Mouse (Mus musculus): Measurements from ENCODE around the gene Bri3bp. TPM values are rescaled to one million over a fixed set of nuclear protein-coding genes. Genes with fewer than 3 reads are reported as not detected.
"Not testable (repeated sequence)": the region's sequence is repeated elsewhere in the genome, so short reads cannot be mapped to it uniquely, and the experiment has no call there.

Bri3bp gene
- polyA plus RNA-seq, 1 experiment from 2014 or later: 35.6 TPM

DNA sequence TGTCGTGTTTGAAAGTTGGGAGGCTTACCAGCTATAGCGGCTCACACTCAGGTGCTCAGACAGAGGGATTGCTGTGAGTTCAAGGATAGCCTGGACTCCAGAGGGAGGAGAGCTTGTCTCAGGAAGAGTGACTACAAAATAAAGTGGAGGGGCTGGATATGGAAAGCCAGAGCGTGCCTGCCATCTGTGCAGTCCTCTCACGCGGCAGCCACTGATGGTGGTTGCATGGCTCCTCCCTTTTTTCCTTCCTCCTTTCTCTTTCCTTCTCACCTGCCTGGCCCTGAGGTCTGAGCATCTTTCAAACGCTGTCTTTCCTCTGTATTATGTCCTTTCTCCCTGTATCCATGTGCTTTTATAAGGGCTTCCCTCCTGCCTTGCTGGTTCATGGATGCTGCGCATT lies 36.7 kb downstream of the Bri3bp start:
- Histone ChIP-seq H3K9ac (no peak overlapping the region), H3K4me2 (no peak overlapping the region), H3K4me3 (no peak overlapping the region), H3K27ac (no peak overlapping the region), H3K27me3 (no peaks in the 10 kb centered on the region), H3K4me1 (peaks cover 22% of the 10 kb centered on the region), H3K36me3 (peaks cover 4% of the 10 kb centered on the region; the same call in 1 of the 2 replicates), H3K9me3 (no peaks in the 10 kb centered on the region)
- ATAC-seq (ENCODE audit: borderline replicate concordance, extremely low read depth, low FRiP score, low TSS enrichment): no peak
- WGBS: 79% methylated on average over 7 of the region's 7 CpGs

DNA sequence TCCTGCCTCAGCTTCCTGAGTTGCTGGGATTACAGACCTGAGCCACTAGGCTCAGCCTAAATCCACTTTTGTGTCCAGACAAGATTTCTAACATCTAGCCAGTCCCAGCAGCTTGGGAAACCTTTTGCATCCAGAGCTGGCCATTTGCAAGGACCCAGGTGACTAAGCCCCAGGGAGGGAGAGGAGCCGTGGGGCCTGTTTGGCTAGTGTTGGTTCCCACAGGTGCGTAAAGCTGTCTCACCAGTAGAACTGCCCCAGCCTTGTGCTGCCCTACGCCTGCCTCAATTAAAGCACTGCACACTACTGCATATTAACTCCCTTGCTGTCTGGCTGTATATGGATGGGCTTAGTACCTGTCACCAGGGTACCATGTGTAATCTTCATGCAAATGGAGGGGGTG lies 38.0 kb downstream of the Bri3bp start:
- 84% methylated on average over 3 of the region's 3 CpGs for WGBS
- no peak overlapping the region for H3K4me2 ChIP-seq
- H3K4me1 ChIP-seq: peaks cover 22% of the 10 kb centered on the region
- H3K9me3 ChIP-seq: no peaks in the 10 kb centered on the region
- no peaks in the 10 kb centered on the region for H3K27me3 ChIP-seq
- no peak overlapping the region for H3K4me3 ChIP-seq
- peaks cover 10% of the 10 kb centered on the region for H3K36me3 ChIP-seq
- no peak overlapping the region for H3K9ac ChIP-seq
- ATAC-seq (ENCODE audit: borderline replicate concordance, extremely low read depth, low FRiP score, low TSS enrichment): no peak
- no peak overlapping the region for H3K27ac ChIP-seq

DNA sequence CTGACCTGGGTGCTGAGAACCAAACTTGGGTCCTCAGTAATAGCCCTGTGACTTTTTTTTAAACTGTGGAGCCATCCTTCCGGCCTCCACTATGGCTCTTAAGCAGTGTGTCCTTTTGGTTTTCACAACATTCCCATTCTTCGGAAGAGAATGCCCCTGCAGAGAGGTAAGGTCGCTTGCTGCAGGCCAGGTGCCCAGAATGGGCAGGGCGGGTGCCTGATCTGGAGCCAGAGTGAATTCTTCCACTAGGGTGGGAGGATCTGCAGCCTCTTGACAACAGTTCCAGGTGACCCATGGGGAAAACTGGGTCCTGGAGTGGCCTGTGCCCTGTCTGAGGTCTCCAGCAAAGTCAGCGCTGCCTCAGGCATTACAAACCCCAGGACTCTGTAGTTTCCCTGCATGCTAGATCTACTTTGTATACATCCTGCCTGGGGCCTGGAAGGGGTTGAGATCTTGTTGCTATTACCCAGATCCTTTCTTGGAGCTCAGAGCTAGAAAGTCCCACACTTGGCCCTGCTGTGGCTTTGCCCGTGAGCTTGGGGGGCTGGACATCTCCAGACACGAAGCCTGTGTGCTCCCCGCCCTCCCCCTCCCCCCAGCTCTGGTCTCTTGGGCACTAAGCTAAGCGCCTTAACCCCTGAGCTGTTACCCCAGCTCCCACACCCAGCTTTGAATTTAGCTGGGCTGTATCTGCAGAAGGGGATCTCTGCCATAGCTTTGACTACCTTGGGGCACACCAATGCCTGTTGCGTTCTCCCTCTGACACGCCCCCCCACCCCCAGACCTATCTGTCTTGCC lies 39.3 kb downstream of the Bri3bp start:
- ATAC-seq (ENCODE audit: borderline replicate concordance, extremely low read depth, low FRiP score, low TSS enrichment): no peak
- Histone ChIP-seq H3K9me3 (no peaks in the 10 kb centered on the region), H3K9ac (no peak overlapping the region), H3K27ac (no peak overlapping the region), H3K4me3 (no peak overlapping the region), H3K27me3 (no peaks in the 10 kb centered on the region), H3K4me1 (peaks cover 22% of the 10 kb centered on the region), H3K36me3 (peaks cover 15% of the 10 kb centered on the region), H3K4me2 (no peak overlapping the region)
- 73% methylated on average over 11 of the region's 11 CpGs for WGBS

DNA sequence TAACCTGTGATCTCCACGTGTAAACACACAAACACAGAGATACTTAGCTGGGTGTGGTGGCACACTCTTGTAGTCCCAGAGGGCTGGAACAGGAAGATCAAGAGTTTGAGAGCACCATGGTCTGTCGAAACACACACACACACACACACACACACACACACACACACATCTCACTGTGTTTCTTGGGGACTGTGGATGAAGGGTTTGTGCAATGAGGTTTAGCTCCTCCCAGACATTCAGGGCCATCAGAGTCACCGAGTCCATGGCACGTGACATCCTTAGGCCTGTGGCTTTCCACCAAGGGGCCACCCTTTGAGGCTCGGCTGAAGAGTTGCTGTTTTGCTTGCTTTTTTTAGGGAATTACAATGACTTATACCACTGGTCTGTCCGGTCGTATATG lies 41.1 kb downstream of the Bri3bp start:
- no peaks in the 10 kb centered on the region for H3K9me3 ChIP-seq
- no peak overlapping the region for H3K27ac ChIP-seq
- peaks cover 6% of the 10 kb centered on the region for H3K4me1 ChIP-seq
- peaks cover 15% of the 10 kb centered on the region for H3K36me3 ChIP-seq
- no peak overlapping the region for H3K4me2 ChIP-seq
- no peaks in the 10 kb centered on the region for H3K27me3 ChIP-seq
- H3K9ac ChIP-seq: no peak overlapping the region
- 89% methylated on average over 7 of the region's 7 CpGs for WGBS
- no peak for ATAC-seq (ENCODE audit: borderline replicate concordance, extremely low read depth, low FRiP score, low TSS enrichment)
- no peak overlapping the region for H3K4me3 ChIP-seq

DNA sequence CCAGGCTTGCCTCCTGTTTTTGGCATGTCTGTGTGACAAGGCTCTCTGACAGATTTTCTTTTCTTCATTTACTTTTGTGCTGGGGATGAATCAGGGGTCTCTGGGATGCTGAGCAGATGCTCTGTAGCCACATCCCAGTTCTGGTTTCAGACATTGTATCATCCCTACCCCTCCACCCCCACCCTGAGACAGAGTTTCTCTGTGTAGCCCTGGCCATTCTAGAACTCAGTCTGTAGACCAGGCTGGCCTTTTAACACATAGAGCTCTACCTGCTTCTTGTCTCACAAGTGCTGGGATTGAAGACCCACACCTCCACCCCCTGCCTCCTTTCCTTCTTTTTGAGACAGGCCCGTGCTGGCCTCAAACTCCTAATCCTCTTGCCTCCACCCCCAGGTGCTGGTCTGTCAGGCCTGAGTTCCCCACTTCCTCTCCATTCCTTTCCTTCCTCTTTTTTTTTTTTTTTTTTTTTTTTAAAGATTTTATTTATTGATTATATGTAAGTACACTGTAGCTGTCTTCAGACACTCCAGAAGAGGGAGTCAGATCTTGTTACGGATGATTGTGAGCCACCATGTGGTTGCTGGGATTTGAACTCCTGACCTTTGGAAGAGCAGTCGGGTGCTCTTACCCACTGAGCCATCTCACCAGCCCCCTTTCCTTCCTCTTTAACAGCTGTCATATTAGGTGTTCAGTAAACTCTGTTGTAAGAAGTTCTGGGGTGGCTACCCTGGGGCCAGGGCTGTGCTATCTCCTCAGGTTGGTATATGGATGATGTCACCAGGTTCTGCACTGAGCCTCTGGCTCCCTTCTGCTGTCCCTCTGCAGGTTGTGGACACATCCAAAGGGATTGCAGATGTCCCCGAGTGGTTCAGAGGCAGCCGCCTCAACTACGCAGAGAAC lies 42.6 kb downstream of the Bri3bp start:
- ATAC-seq (ENCODE audit: borderline replicate concordance, extremely low read depth, low FRiP score, low TSS enrichment): no peak
- H3K4me1 ChIP-seq: no peaks in the 10 kb centered on the region
- H3K4me2 ChIP-seq: no peak overlapping the region
- WGBS: 80% methylated on average over 6 of the region's 6 CpGs
- peaks cover 15% of the 10 kb centered on the region for H3K36me3 ChIP-seq
- H3K4me3 ChIP-seq: no peak overlapping the region
- no peak overlapping the region for H3K27ac ChIP-seq
- no peak overlapping the region for H3K9ac ChIP-seq
- no peaks in the 10 kb centered on the region for H3K27me3 ChIP-seq
- H3K9me3 ChIP-seq: no peaks in the 10 kb centered on the region

DNA sequence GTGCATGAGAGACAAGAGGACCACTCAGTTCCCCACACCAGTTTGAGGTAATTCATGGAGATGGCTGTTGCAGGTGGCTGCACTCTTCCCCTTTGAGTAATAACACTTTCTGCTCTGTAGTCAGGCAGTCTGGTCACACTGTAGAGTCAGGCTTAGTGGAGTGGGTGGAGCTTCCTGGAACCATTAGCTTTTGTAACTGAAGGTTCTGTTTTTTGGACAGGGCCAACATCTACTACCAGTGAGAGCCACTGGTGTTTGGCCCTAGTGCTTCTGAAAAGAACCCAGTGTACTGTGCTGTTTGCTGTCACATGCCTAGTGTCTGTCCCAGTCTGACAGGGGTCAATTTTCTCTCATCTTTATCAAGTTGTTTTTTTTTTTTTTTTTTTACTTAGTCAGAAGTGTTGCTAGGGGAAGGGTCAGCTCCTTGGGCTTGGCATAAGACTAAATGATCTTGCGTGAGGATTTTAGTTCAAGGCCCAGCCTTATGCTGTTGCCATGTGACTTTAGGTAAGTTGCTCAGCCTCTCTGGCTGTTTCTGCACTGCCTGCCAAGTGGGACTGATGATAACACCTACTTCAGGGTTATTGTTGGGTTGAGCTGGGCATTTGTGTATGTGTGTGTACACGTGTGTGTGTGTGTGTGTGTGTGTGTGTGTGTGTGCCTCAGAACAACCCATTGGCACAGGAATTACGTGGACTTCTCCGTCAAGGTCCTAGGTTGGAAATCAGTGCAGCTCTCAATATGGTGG lies 43.8 kb downstream of the Bri3bp start:
- WGBS: 86% methylated on average over 4 of the region's 4 CpGs
- no peaks in the 10 kb centered on the region for H3K27me3 ChIP-seq
- no peaks in the 10 kb centered on the region for H3K4me1 ChIP-seq
- H3K4me3 ChIP-seq: no peak overlapping the region
- H3K36me3 ChIP-seq: peaks cover 18% of the 10 kb centered on the region
- H3K27ac ChIP-seq: no peak overlapping the region
- no peak overlapping the region for H3K4me2 ChIP-seq
- H3K9ac ChIP-seq: no peak overlapping the region
- ATAC-seq (ENCODE audit: borderline replicate concordance, extremely low read depth, low FRiP score, low TSS enrichment): no peak
- H3K9me3 ChIP-seq: no peaks in the 10 kb centered on the region

DNA sequence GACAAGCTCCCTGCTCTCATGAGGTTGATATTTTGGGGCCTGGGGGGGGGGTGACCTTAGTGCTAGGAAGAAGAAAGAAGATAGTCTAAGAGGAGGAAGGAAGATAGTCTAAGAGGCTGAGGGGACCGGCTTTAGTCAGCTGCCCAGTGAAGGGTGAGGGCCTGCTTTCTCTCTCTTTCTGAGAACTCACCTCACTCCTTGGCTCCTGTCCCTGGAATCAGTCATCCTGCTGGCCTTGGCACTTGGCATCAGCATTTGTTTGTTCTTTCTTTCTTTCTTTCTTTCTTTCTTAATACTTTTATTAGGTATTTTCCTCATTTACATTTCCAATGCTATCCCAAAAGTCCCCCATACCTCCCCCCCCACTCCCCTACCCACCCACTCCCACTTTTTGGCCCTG lies 44.7 kb downstream of the Bri3bp start:
- no peak for ATAC-seq (ENCODE audit: borderline replicate concordance, extremely low read depth, low FRiP score, low TSS enrichment)
- Histone ChIP-seq H3K27me3 (no peaks in the 10 kb centered on the region), H3K4me3 (no peak overlapping the region), H3K9ac (no peak overlapping the region), H3K27ac (no peak overlapping the region), H3K4me1 (no peaks in the 10 kb centered on the region), H3K4me2 (no peak overlapping the region), H3K9me3 (no peaks in the 10 kb centered on the region), H3K36me3 (peaks cover 18% of the 10 kb centered on the region)
- WGBS: 100% methylated on average over 1 of the region's 1 CpGs

DNA sequence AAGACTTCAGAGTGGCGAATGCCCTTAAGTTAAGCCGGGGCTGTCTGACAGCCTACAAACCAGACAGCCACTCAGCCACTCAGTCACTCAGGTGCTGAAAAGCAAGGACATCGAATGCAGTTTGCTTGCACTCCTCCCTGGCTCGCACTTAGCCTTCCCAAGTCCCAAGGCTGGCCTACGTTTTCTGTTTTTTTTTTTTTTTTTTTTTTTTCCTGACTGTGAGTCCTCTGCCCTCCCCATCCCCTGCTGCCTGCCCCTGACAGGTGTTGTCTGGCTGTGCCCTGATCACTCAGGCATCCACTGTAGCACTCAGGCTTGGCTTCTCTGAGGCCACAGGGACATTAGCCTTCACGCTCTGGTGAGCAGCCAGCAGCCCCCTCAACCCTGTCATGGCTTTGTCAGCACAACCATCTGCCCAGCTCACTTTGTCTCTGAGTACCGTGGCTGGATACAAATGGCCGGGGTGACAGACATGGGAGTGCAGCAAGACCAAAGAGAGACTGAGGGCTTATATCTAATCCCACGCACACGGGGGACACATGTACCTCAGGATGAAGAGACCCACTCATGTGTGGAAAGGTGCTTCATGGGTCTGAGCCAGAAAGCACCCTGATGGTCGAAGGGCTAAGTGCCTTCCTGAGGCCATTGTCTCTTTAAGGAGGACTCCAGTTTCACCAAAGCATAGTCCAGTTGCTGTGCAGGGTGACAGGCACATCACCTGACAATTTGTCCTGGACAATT lies 46.2 kb downstream of the Bri3bp start:
- no peak overlapping the region for H3K9ac ChIP-seq
- H3K9me3 ChIP-seq: no peaks in the 10 kb centered on the region
- WGBS: 73% methylated on average over 11 of the region's 11 CpGs
- H3K4me1 ChIP-seq: no peaks in the 10 kb centered on the region
- no peaks in the 10 kb centered on the region for H3K27me3 ChIP-seq
- peaks cover 22% of the 10 kb centered on the region for H3K36me3 ChIP-seq
- H3K27ac ChIP-seq: no peak overlapping the region
- no peak for ATAC-seq (ENCODE audit: borderline replicate concordance, extremely low read depth, low FRiP score, low TSS enrichment)
- no peak overlapping the region for H3K4me3 ChIP-seq
- no peak overlapping the region for H3K4me2 ChIP-seq

DNA sequence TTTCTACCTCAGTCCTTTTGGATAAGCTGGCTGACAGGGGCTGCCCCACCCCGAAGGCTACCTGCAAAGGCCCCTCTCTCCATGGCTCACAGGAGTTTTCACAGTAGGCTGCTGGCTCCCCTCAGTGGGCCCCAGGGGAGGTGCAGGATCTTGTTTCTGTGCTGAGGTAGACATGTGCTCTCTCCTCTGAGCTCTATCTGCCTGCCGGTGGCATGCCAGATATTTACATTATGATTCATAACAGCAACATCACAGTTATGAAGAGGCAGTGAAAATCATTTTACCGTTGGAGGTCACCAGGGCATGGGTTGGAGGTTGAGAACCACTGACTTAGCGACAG lies 46.7 kb downstream of the Bri3bp start:
- H3K9me3 ChIP-seq: no peaks in the 10 kb centered on the region
- no peaks in the 10 kb centered on the region for H3K27me3 ChIP-seq
- H3K4me3 ChIP-seq: no peak overlapping the region
- no peak overlapping the region for H3K9ac ChIP-seq
- peaks cover 18% of the 10 kb centered on the region for H3K36me3 ChIP-seq
- ATAC-seq (ENCODE audit: borderline replicate concordance, extremely low read depth, low FRiP score, low TSS enrichment): no peak
- 51% methylated on average over 4 of the region's 4 CpGs for WGBS
- no peak overlapping the region for H3K27ac ChIP-seq
- no peaks in the 10 kb centered on the region for H3K4me1 ChIP-seq
- H3K4me2 ChIP-seq: no peak overlapping the region

DNA sequence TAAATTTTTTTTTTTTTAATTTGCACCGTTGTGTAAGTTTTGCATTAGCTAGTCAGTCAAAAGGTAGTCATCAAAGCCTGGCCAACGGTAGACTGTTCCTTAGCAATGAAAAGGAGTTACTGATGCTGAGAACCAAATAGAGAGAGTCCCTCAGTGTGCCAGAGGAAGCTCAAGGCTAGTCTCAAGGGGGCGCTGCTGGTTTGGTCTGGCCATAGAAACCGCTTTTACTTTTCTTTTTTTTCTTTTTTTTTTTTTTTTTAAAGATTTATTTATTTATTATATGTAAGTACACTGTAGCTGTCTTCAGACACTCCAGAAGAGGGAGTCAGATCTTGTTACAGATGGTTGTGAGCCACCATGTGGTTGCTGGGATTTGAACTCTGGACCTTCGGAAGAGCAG lies 47.6 kb downstream of the Bri3bp start:
- not testable (repeated sequence) for ATAC-seq (ENCODE audit: borderline replicate concordance, extremely low read depth, low FRiP score, low TSS enrichment); H3K4me3 ChIP-seq; H3K27ac ChIP-seq; H3K4me2 ChIP-seq; H3K4me1 ChIP-seq; H3K9ac ChIP-seq; H3K27me3 ChIP-seq; H3K9me3 ChIP-seq
- H3K36me3 ChIP-seq: peaks cover 14% of the 10 kb centered on the region; the same call in 1 of the 2 replicates
- 85% methylated on average over 5 of the region's 5 CpGs for WGBS

DNA sequence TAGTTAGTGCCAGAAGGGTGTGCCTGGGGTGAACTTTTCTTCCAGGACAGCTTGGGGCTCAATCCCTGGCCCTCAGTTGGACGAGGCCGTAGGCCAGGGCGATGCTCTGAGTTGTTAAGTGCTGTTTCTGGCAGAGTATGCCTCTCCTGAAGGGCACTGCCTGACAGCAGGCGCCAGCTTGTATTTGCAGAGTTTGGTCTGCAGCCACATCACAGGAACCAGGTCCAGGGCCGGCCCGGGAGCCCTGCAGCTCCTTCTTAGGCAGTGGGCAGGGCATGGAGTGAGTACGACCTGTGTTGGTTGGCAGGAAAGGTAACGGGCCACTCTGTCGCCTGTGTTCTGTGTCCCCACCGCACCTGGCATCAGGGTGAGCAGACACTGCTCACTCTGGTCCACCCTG lies 49.7 kb downstream of the Bri3bp start:
- Histone ChIP-seq H3K27ac (no peak overlapping the region), H3K9me3 (no peaks in the 10 kb centered on the region), H3K36me3 (peaks cover 11% of the 10 kb centered on the region; the same call in 1 of the 2 replicates), H3K9ac (no peak overlapping the region), H3K4me2 (no peak overlapping the region), H3K27me3 (no peaks in the 10 kb centered on the region), H3K4me1 (no peaks in the 10 kb centered on the region), H3K4me3 (no peak overlapping the region)
- WGBS: 88% methylated on average over 10 of the region's 10 CpGs
- ATAC-seq (ENCODE audit: borderline replicate concordance, extremely low read depth, low FRiP score, low TSS enrichment): no peak

Data from lung, embryonic 15.5 days (tissue).